ENCODE assay signal across 26 mouse cellular contexts in the genomic region with DNA sequence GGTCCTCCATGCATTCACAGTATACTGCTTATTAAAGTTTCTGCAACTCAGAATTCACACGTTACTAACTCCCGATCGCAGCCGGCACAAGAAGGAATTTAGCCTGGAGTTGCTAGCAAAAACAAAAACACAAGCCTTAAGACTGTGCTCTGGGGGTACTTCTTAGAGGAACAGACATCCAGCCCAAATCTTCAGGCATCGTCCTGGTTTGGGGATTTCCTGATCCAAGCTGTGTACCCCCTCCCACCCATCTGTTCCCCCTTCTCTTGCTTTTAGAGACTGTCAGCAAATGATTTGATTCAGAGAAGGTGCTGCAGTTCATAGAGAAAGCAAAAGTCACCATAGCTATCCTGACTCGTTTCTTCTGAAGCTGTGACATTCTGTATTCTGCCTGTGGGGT. TPM values are rescaled to one million over a fixed set of nuclear protein-coding genes. Genes with fewer than 3 reads are reported as not detected.
"Had no signal": no experiment of that assay in that cellular context is flagged by ENCODE, and none has a peak within 500 bp of the region (broad histone marks: within the 10 kb centered on the region; RNA-seq: fewer than 3 reads in every experiment).

No protein-coding gene starts in this region.

- H3K4me3 ChIP-seq: midbrain, embryonic 10.5 days; midbrain, embryonic 12.5 days; myocyte; neural tube, embryonic 13.5 days; neural tube, embryonic 15.5 days had no signal

- H3K27ac ChIP-seq: midbrain, embryonic 10.5 days; midbrain, embryonic 12.5 days; neural tube, embryonic 13.5 days; neural tube, embryonic 15.5 days had no signal

- H3K9me3 ChIP-seq: midbrain, embryonic 10.5 days; midbrain, embryonic 12.5 days; neural tube, embryonic 13.5 days; neural tube, embryonic 15.5 days had no signal

- DNase-seq: lung, adult 18-20 months; lung, embryonic 14.5 days; lung, postnatal 10 days; lung, postnatal 4 days; midbrain, embryonic 14.5 days; retina, postnatal 1 day; right cerebral cortex, adult 18-20 months; right cerebral cortex, postnatal 25 days; right cerebral cortex, postnatal 4 days; spleen, adult 18-20 months; thymus, adult 18-20 months; thymus, postnatal 14 days; thymus, postnatal 36 days had no signal

- H3K9ac ChIP-seq: lung, embryonic 14.5 days; midbrain, embryonic 12.5 days; neural tube, embryonic 13.5 days; neural tube, embryonic 15.5 days had no signal

- H3K36me3 ChIP-seq: midbrain, embryonic 10.5 days; midbrain, embryonic 12.5 days; neural tube, embryonic 13.5 days; neural tube, embryonic 15.5 days had no signal

- H3K4me2 ChIP-seq: lung, embryonic 14.5 days; midbrain, embryonic 12.5 days; neural tube, embryonic 13.5 days; neural tube, embryonic 15.5 days had no signal

- H3K27me3 ChIP-seq: midbrain, embryonic 12.5 days; neural tube, embryonic 13.5 days; neural tube, embryonic 15.5 days had no signal

- H3K4me1 ChIP-seq: neural tube, embryonic 13.5 days; neural tube, embryonic 15.5 days had no signal

RNA-seq across cellular contexts. Expression of a gene that starts 40.3 kb away (rescaled TPM):
- total RNA-seq: megakaryocyte, adult 5-6 weeks; megakaryocyte-erythroid progenitor cell, adult 5-6 weeks had no signal
- polyA plus RNA-seq: lung, embryonic 14.5 days; lung, embryonic 16.5 days; midbrain, embryonic 12.5 days; midbrain, embryonic 14.5 days; myocyte; neural tube, embryonic 11.5 days; neural tube, embryonic 13.5 days; small intestine, adult 2 months; stomach, embryonic 14.5 days; stomach, embryonic 16.5 days; thymus, postnatal 0 days had no signal

RNA-seq across cellular contexts. Expression of a gene that starts 58.7 kb away (rescaled TPM):
- total RNA-seq: megakaryocyte, adult 5-6 weeks; megakaryocyte-erythroid progenitor cell, adult 5-6 weeks had no signal
- polyA plus RNA-seq: lung, embryonic 14.5 days; lung, embryonic 16.5 days; myocyte; small intestine, adult 2 months; stomach, embryonic 14.5 days; stomach, embryonic 16.5 days had no signal
